Mouse (Mus musculus) embryonic facial prominence, embryonic 11.5 days (tissue): ENCODE measurements around the gene Ptbp3. TPM values are rescaled to one million over a fixed set of nuclear protein-coding genes. Genes with fewer than 3 reads are reported as not detected.

Source experiments
- ATAC-seq: fragments of 200-750 bp; cut with Nextera tagmentation; replicated peaks from 2 replicates; pipeline ENCODE4 v1.8.0; 2017; ENCODE audit warnings: low read depth; ENCODE audit not compliant: insufficient number of reproducible peaks, low FRiP score, low TSS enrichment
- DNase-seq: peaks from one replicate; pipeline ENCODE4 v3.0.0-alpha.2; 2015; ENCODE audit warnings: low spot score
- H3K27ac ChIP-seq: fragments of 300-500 bp; sonication (generic); replicated peaks from 2 replicates; pipeline ENCODE4 v1.5.1; 2014; ENCODE audit warnings: mild to moderate bottlenecking, low read depth, low read length, control low read depth
- H3K27me3 ChIP-seq: fragments of 300-500 bp; sonication (generic); 2 replicates; pipeline ENCODE4 v1.6.1; 2014; ENCODE audit warnings: mild to moderate bottlenecking, low read length, moderate library complexity, mixed read lengths; ENCODE audit not compliant: control insufficient read depth, insufficient read depth
- H3K36me3 ChIP-seq: fragments of 300-500 bp; sonication (generic); replicated peaks from 2 replicates; pipeline ENCODE4 v1.6.1; 2014; ENCODE audit warnings: low read depth, mild to moderate bottlenecking, low read length, moderate library complexity, mixed read lengths; ENCODE audit not compliant: control insufficient read depth, insufficient read depth
- H3K4me1 ChIP-seq: fragments of 300-500 bp; sonication (generic); 2 replicates; pipeline ENCODE4 v1.6.1; 2014; ENCODE audit warnings: low read length, mixed read lengths; ENCODE audit not compliant: control insufficient read depth, insufficient read depth
- H3K4me2 ChIP-seq: fragments of 300-500 bp; sonication (generic); 2 replicates; pipeline ENCODE4 v1.6.1; 2014; ENCODE audit warnings: low read depth, mild to moderate bottlenecking, control low read depth, low read length, moderate library complexity
- H3K4me3 ChIP-seq: fragments of 300-500 bp; sonication (generic); 2 replicates; pipeline ENCODE4 v1.5.1; 2014; ENCODE audit warnings: low read depth, low read length, control low read depth
- H3K9ac ChIP-seq: fragments of 300-500 bp; sonication (generic); replicated peaks from 2 replicates; pipeline ENCODE4 v1.6.1; 2014; ENCODE audit warnings: mild to moderate bottlenecking, control low read depth, low read length
- H3K9me3 ChIP-seq: fragments of 300-500 bp; sonication (generic); replicated peaks from 2 replicates; pipeline ENCODE4 v1.6.1; 2016; ENCODE audit warnings: mild to moderate bottlenecking, low read length, inconsistent platforms, mixed read lengths; ENCODE audit not compliant: control insufficient read depth
- WGBS: fragments of 180-500 bp; shearing (Covaris S2); extraction: QIAGEN DNeasy Blood & Tissue Kit; methylation state at CpG from one replicate; pipeline ENCODE4 v1.1.7; 2014; 5-methylcytosine and 5-hydroxymethylcytosine counted together
- polyA plus RNA-seq: library from polyadenylated mRNA; unstranded; fragments of >200 nt; fragmentation: Nextera tagmentation; extraction: Ambion mirVana; gene quantifications from 2 replicates; pipeline ENCODE4 v1.2.1, GENCODE M21; 2014

Ptbp3 gene
- polyA plus RNA-seq, 1 experiment from 2014 or later: 47.0 TPM

GRCm38 (mm10) chr4:59462494-59462893 is 86.7 kb downstream of the Ptbp3 start:
- H3K9me3 ChIP-seq: no peaks in the 10 kb centered on the region
- 81% methylated on average over 6 of the region's 6 CpGs for WGBS

GRCm38 (mm10) chr4:59461116-59461727 is 87.9 kb downstream of the Ptbp3 start:
- no peak for ATAC-seq
- Histone ChIP-seq H3K9me3 (no peaks in the 10 kb centered on the region), H3K27ac (no peak overlapping the region), H3K4me2 (no peak overlapping the region), H3K36me3 (no peaks in the 10 kb centered on the region), H3K9ac (no peak overlapping the region), H3K27me3 (no peaks in the 10 kb centered on the region), H3K4me1 (no peaks in the 10 kb centered on the region), H3K4me3 (no peak overlapping the region)
- 86% methylated on average over 11 of the region's 11 CpGs for WGBS
- no peak for DNase-seq

More at GRCm38 (mm10) chr4:59462494-59462893, 86.7 kb downstream of the Ptbp3 start:
- DNase-seq: no peak
- no peak overlapping the region for H3K4me2 ChIP-seq
- no peak for ATAC-seq
- no peaks in the 10 kb centered on the region for H3K4me1 ChIP-seq
- H3K27ac ChIP-seq: no peak overlapping the region
- no peaks in the 10 kb centered on the region for H3K27me3 ChIP-seq
- H3K9ac ChIP-seq: no peak overlapping the region
- H3K4me3 ChIP-seq: no peak overlapping the region
- no peaks in the 10 kb centered on the region for H3K36me3 ChIP-seq

GRCm38 (mm10) chr4:59459216-59459955 is 89.8 kb downstream of the Ptbp3 start:
- H3K4me1 ChIP-seq: no peaks in the 10 kb centered on the region
- ATAC-seq (no peak), DNase-seq (no peak)
- no peaks in the 10 kb centered on the region for H3K36me3 ChIP-seq
- H3K4me3 ChIP-seq: no peak overlapping the region
- no peak overlapping the region for H3K27ac ChIP-seq
- 86% methylated on average over 13 of the region's 13 CpGs for WGBS
- H3K9ac ChIP-seq: no peak overlapping the region
- H3K9me3 ChIP-seq: no peaks in the 10 kb centered on the region
- H3K4me2 ChIP-seq: no peak overlapping the region
- no peaks in the 10 kb centered on the region for H3K27me3 ChIP-seq

GRCm38 (mm10) chr4:59457941-59458340 is 91.2 kb downstream of the Ptbp3 start:
- H3K27ac ChIP-seq: no peak overlapping the region
- DNase-seq (peak; percentile 20), ATAC-seq (no peak)
- H3K4me2 ChIP-seq: no peak overlapping the region
- no peaks in the 10 kb centered on the region for H3K27me3 ChIP-seq
- no peaks in the 10 kb centered on the region for H3K9me3 ChIP-seq
- WGBS: 43% methylated on average over 9 of the region's 9 CpGs
- no peak overlapping the region for H3K9ac ChIP-seq
- H3K4me1 ChIP-seq: no peaks in the 10 kb centered on the region
- H3K36me3 ChIP-seq: no peaks in the 10 kb centered on the region
- H3K4me3 ChIP-seq: no peak overlapping the region

- Histone ChIP-seq H3K4me1 (no peaks in the 10 kb centered on the region), H3K9me3 (no peaks in the 10 kb centered on the region), H3K27me3 (no peaks in the 10 kb centered on the region), H3K9ac (no peak overlapping the region), H3K27ac (no peak overlapping the region), H3K36me3 (no peaks in the 10 kb centered on the region), H3K4me2 (no peak overlapping the region), H3K4me3 (no peak overlapping the region)
- WGBS: 88% methylated on average over 5 of the region's 5 CpGs
- ATAC-seq (no peak), DNase-seq (no peak)
These were observed 92.1 kb downstream of the Ptbp3 start for GRCm38 (mm10) chr4:59457091-59457490.

- 40% methylated on average over 2 of the region's 2 CpGs for WGBS
- no peaks in the 10 kb centered on the region for H3K4me1 ChIP-seq
- H3K27me3 ChIP-seq: no peaks in the 10 kb centered on the region
- H3K9ac ChIP-seq: no peak overlapping the region
- no peak overlapping the region for H3K27ac ChIP-seq
- H3K4me2 ChIP-seq: no peak overlapping the region
- DNase-seq: no peak
- H3K36me3 ChIP-seq: no peaks in the 10 kb centered on the region
- H3K4me3 ChIP-seq: no peak overlapping the region
- ATAC-seq: no peak
- H3K9me3 ChIP-seq: no peaks in the 10 kb centered on the region
These were observed 93.7 kb downstream of the Ptbp3 start for GRCm38 (mm10) chr4:59455465-59455864.

GRCm38 (mm10) chr4:59454046-59454445 is 95.1 kb downstream of the Ptbp3 start:
- DNase-seq (no peak), ATAC-seq (no peak)
- H3K4me2 ChIP-seq: no peak overlapping the region
- no peaks in the 10 kb centered on the region for H3K9me3 ChIP-seq
- WGBS: 62% methylated on average over 3 of the region's 3 CpGs
- no peaks in the 10 kb centered on the region for H3K4me1 ChIP-seq
- H3K9ac ChIP-seq: no peak overlapping the region
- H3K36me3 ChIP-seq: no peaks in the 10 kb centered on the region
- H3K27ac ChIP-seq: no peak overlapping the region
- no peaks in the 10 kb centered on the region for H3K27me3 ChIP-seq
- H3K4me3 ChIP-seq: no peak overlapping the region

- H3K9me3 ChIP-seq: no peaks in the 10 kb centered on the region
- no peak overlapping the region for H3K9ac ChIP-seq
- H3K4me1 ChIP-seq: no peaks in the 10 kb centered on the region
- no peaks in the 10 kb centered on the region for H3K27me3 ChIP-seq
- H3K4me3 ChIP-seq: no peak overlapping the region
- DNase-seq (no peak), ATAC-seq (no peak)
- no peak overlapping the region for H3K27ac ChIP-seq
- no peaks in the 10 kb centered on the region for H3K36me3 ChIP-seq
- no peak overlapping the region for H3K4me2 ChIP-seq
- WGBS: 80% methylated on average over 8 of the region's 8 CpGs
These were observed 96.6 kb downstream of the Ptbp3 start for GRCm38 (mm10) chr4:59452503-59452933.
